Mouse (Mus musculus) heart, embryonic 10.5 days (tissue): ENCODE measurements around the gene Ovca2. TPM values are rescaled to one million over a fixed set of nuclear protein-coding genes. Genes with fewer than 3 reads are reported as not detected.

Source experiments
- DNase-seq: peaks from one replicate; pipeline ENCODE4 v3.0.0-alpha.2; 2017; ENCODE audit warnings: low spot score
- H3K27ac ChIP-seq: fragments of 300-500 bp; sonication (generic); 2 replicates; pipeline ENCODE4 v1.5.1; 2016; ENCODE audit warnings: mild to moderate bottlenecking
- H3K27me3 ChIP-seq: fragments of 300-500 bp; sonication (generic); 2 replicates; pipeline ENCODE4 v1.6.1; 2016; ENCODE audit warnings: mild to moderate bottlenecking; ENCODE audit not compliant: poor library complexity, insufficient read depth, severe bottlenecking
- H3K36me3 ChIP-seq: fragments of 300-500 bp; sonication (generic); 2 replicates; pipeline ENCODE4 v1.6.1; 2016; ENCODE audit warnings: mild to moderate bottlenecking, moderate library complexity
- H3K4me1 ChIP-seq: fragments of 300-500 bp; sonication (generic); 2 replicates; pipeline ENCODE4 v1.6.1; 2016; ENCODE audit warnings: mild to moderate bottlenecking
- H3K4me3 ChIP-seq: fragments of 300-500 bp; sonication (generic); 2 replicates; pipeline ENCODE4 v1.5.1; 2016; ENCODE audit warnings: mild to moderate bottlenecking, moderate library complexity
- H3K9me3 ChIP-seq: fragments of 300-500 bp; sonication (generic); 2 replicates; pipeline ENCODE4 v1.6.1; 2016; ENCODE audit warnings: mild to moderate bottlenecking, moderate library complexity
- WGBS: fragments of 180-500 bp; shearing (Covaris S2); methylation state at CpG from one replicate; pipeline ENCODE4 v1.1.7; 2016; 5-methylcytosine and 5-hydroxymethylcytosine counted together
- polyA plus RNA-seq: library from polyadenylated mRNA; unstranded; fragments of >200 nt; fragmentation: Nextera tagmentation; extraction: Ambion mirVana; gene quantifications from 2 replicates; pipeline ENCODE4 v1.2.1, GENCODE M21; 2016

The Ovca2 gene
- polyA plus RNA-seq, 1 experiment from 2014 or later = 29.0 TPM

DNA sequence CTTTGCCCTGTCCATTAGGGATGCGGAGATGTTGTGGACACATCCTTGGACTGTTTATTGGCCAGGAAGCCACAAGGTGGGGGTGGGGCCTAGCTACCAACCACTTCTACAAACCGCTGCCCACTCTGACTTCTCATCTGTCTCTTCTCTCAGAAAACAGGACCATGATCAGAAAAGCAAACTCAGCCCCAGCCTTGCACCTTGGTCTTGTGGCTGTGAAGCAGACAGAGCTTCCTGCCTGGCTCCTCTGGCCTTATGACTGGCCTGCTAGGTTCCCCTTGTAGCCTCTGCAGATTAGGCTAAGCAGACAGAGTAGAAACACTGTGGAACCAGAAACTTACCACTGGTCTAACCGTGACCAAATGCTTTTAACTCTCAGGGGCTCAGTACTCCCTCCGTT, 30.7 kb upstream of the Ovca2 start:
- H3K27ac ChIP-seq = peak overlapping the region; percentile 67
- no peak overlapping the region for H3K4me3 ChIP-seq
- 63% methylated on average over 4 of the region's 4 CpGs for WGBS
- H3K9me3 ChIP-seq = no peaks in the 10 kb centered on the region
- H3K27me3 ChIP-seq = peaks cover 9% of the 10 kb centered on the region; the same call in 1 of the 2 replicates
- no peaks in the 10 kb centered on the region for H3K36me3 ChIP-seq
- DNase-seq = no peak
- peaks cover 86% of the 10 kb centered on the region for H3K4me1 ChIP-seq

DNA sequence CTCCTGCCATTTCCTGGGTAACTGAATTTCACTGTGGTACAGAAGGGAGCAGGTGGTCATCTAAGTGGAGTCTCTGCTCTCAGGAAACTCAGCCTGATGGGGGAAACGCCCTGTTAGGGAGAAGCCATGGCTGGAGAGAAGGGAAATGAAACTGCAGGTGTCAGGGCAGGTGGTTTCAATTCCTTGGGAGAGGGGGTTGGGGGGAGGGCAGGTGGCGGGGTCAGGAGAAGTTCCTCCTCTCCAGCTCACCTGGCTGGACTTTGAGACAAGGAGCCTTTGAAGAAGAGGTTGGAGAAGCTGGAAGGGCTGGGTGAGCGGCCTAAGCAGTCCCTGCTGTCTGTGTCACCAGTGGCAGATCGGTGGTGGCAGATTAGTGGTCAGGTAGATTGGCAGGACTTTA, 27.7 kb upstream of the Ovca2 start:
- Histone ChIP-seq H3K9me3 (no peaks in the 10 kb centered on the region), H3K4me3 (no peak overlapping the region), H3K27ac (no peak overlapping the region), H3K36me3 (no peaks in the 10 kb centered on the region), H3K4me1 (peaks cover 86% of the 10 kb centered on the region), H3K27me3 (0 out of 2 replicates have a peak, but pooled peaks cover 2% of the 10 kb centered on the region)
- 77% methylated on average over 4 of the region's 4 CpGs for WGBS
- DNase-seq = no peak

DNA sequence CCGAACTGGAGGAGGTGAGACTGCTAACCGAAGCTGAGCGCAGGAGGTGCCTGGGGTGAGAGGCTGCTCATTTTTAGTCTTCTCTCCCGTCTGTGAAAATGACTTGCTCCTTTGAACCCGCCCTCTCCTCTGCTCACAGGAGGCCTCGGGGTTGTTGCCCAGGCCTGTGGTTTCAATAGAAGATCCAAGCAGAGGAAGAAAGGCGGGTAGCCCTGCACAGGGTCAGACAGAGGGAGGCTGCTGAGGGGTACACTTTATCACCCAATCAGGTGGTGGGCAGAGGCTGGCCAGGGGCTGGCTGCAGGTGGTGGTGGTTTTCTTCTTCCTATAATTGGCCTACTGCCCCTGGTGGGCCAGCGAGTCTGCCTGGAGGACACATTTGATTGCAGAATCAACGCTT, 25.8 kb upstream of the Ovca2 start:
- H3K27ac ChIP-seq = peak overlapping the region; percentile 75
- H3K4me1 ChIP-seq = peaks cover 78% of the 10 kb centered on the region
- peaks cover 3% of the 10 kb centered on the region; the same call in 1 of the 2 replicates for H3K36me3 ChIP-seq
- no peak overlapping the region; the same call in 1 of the 2 replicates for H3K4me3 ChIP-seq
- no peak for DNase-seq
- 0 out of 2 replicates have a peak, but pooled peaks cover 2% of the 10 kb centered on the region for H3K27me3 ChIP-seq
- WGBS = 51% methylated on average over 9 of the region's 9 CpGs
- no peaks in the 10 kb centered on the region for H3K9me3 ChIP-seq

DNA sequence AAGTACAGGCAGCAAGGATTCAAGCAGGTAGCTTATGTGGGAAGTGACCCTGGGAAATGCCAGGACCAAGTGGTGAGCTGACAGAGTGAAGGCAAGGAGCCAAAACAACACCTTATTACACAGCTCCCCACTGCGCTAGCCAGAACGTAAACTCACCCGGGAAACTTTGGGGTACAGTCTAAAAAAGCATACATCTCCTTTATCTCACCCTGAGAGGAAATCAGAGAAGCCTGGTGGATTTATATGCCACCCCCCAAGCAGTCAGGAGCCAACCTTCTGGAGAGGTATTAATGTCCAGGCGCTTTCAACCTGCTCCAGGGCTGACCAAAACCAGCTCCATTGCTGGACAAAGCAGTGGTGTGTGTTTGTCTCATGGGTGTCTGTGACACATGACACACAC, 25.3 kb upstream of the Ovca2 start:
- Histone ChIP-seq H3K27me3 (peaks cover 6% of the 10 kb centered on the region; the same call in 1 of the 2 replicates), H3K27ac (0 out of 2 replicates have a peak overlapping the region, but pooled peaks have one; percentile 33), H3K4me1 (peaks cover 73% of the 10 kb centered on the region), H3K4me3 (no peak overlapping the region), H3K36me3 (peaks cover 3% of the 10 kb centered on the region; the same call in 1 of the 2 replicates), H3K9me3 (no peaks in the 10 kb centered on the region)
- 86% methylated on average over 4 of the region's 4 CpGs for WGBS
- DNase-seq = no peak

DNA sequence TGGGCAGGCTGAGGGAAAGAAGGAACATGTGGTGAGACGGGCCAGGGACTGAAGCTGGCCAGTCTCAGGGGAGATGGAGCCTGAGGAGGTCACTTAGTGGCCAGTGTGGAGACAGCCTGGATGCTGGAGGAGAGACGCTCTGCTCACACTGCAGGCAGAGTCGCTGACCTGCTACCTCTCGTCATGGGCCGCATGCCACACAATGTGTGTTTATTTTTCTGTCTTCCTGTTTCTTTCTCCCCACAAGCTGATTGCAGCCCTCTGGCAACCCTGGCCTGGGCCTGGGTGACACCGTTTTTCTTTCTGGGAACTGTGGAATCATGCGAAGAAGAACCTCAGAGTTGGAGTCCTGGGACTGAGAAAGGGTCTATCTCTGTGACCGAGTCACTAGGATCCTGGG, 23.1 kb upstream of the Ovca2 start:
- Histone ChIP-seq H3K9me3 (no peaks in the 10 kb centered on the region), H3K4me1 (peaks cover 63% of the 10 kb centered on the region), H3K36me3 (peaks cover 3% of the 10 kb centered on the region; the same call in 1 of the 2 replicates), H3K27me3 (peaks cover 26% of the 10 kb centered on the region; the same call in 1 of the 2 replicates), H3K27ac (no peak overlapping the region), H3K4me3 (no peak overlapping the region)
- DNase-seq = no peak
- WGBS = 47% methylated on average over 8 of the region's 8 CpGs

DNA sequence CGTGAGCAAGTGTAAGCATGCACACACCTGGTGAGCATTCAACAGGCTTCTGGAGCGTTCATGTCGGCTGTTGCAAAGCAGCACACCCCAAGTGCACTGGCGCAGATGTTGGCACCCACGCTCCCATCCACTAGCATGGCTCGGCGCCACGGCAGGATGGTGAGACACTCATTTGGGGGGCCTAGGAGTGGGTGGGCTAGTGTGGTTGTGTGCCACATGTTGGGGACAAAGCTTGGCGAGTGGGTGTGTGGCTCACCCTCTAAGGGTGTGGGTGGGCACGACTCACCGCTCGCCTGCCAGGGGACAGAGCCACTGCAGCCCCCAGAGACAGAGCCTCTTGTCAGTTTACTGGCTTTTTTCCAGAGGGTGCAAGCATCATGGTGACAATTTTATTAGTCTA, 22.3 kb upstream of the Ovca2 start:
- H3K27ac ChIP-seq = no peak overlapping the region

DNA sequence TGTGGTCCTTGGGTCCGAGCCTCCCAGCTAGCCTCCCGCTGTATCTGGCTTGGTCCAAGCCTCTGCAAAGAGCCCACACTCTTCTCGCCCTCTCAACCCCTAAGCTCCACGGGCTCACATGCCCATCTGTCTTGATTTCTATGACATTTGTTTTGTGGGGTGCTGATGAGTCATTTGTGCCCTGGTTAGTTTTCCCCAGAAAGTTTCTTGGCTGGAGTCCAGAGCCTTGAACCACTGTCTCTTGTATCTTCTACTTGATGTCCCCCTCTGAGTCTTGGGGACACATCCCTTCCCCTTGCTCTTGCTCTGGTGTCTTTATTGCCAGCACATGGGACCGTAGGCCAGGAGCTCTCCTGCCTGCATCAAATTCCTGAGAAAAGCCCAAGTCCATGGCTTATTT, 21.3 kb upstream of the Ovca2 start:
- H3K27ac ChIP-seq = no peak overlapping the region
- 79% methylated on average over 5 of the region's 5 CpGs for WGBS
- H3K4me1 ChIP-seq = peaks cover 63% of the 10 kb centered on the region
- DNase-seq = no peak
- H3K4me3 ChIP-seq = no peak overlapping the region
- peaks cover 43% of the 10 kb centered on the region for H3K27me3 ChIP-seq
- H3K36me3 ChIP-seq = peaks cover 3% of the 10 kb centered on the region; the same call in 1 of the 2 replicates
- H3K9me3 ChIP-seq = no peaks in the 10 kb centered on the region

More for the DNA sequence above, 22.3 kb upstream of the Ovca2 start:
- no peak for DNase-seq
- no peak overlapping the region for H3K4me3 ChIP-seq
- H3K36me3 ChIP-seq = peaks cover 3% of the 10 kb centered on the region; the same call in 1 of the 2 replicates
- WGBS = 91% methylated on average over 12 of the region's 12 CpGs
- H3K9me3 ChIP-seq = no peaks in the 10 kb centered on the region
- peaks cover 63% of the 10 kb centered on the region for H3K4me1 ChIP-seq
- H3K27me3 ChIP-seq = peaks cover 34% of the 10 kb centered on the region

DNA sequence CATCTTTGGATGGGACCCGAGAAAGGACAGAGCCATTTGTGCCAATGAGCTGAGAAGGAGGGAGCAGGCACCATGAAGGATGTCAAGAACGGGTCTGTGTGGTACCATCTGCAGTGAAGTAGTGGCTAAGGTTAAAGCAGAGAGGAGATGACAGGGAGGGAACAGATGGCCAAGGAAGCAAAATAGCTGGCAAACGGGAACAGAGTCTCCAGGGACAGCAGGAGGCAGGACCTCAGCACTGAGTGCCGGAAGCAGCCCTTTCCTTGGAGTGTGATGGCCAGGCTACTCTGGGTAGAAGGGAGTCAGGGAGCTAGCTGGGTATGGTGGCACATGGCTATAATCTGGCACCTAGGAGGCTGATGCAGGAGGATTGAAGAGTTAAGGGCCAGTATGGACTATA, 20.2 kb upstream of the Ovca2 start:
- Histone ChIP-seq H3K4me3 (no peak overlapping the region), H3K4me1 (peaks cover 63% of the 10 kb centered on the region), H3K9me3 (no peaks in the 10 kb centered on the region), H3K36me3 (peaks cover 3% of the 10 kb centered on the region; the same call in 1 of the 2 replicates), H3K27ac (no peak overlapping the region), H3K27me3 (peaks cover 53% of the 10 kb centered on the region)
- 70% methylated on average over 4 of the region's 4 CpGs for WGBS
- DNase-seq = no peak

DNA sequence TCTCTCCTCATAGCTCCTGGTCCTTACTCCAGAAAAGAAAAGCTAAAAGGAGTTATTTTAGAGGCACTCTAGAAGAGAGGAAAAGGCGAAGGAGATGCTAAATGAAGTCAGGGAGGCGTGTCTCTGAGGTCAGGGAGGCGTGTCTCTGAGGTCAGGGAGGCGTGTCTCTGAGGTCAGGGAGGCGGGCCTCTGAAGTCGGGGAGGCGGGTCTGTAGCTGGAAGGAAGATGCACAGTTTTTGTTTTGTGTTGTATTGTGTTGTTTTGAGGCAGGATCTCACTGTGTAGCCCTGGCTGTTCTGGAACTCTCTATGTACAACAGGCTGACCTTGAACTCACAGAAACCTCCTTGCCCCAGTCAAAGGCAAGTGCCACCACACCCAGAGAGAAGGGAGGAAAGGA, 19.3 kb upstream of the Ovca2 start:
- H3K36me3 ChIP-seq = peaks cover 3% of the 10 kb centered on the region; the same call in 1 of the 2 replicates
- 28% methylated on average over 7 of the region's 7 CpGs for WGBS
- no peak overlapping the region for H3K4me3 ChIP-seq
- H3K27me3 ChIP-seq = peaks cover 61% of the 10 kb centered on the region
- H3K4me1 ChIP-seq = peaks cover 63% of the 10 kb centered on the region
- H3K27ac ChIP-seq = no peak overlapping the region
- no peak for DNase-seq
- H3K9me3 ChIP-seq = no peaks in the 10 kb centered on the region

DNA sequence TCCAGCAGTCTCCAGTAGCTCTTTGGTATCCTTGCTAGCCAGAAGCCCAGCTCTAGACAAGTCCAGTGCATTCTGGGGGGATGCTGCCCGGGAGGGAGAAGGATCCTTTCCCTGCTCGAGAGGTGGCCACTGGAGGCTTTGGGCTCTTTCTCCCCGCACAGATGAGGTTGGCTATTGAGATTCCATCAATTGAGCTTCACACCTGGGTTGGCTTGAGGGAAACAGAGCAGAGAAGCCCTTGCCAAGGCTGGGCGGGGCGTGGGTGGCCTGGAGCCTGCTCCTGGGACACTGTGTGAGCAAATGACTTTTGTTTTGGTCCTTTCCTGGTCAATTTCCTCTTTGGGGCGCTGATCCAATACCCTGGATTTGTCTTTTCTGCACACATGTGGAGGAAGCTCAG, 17.5 kb upstream of the Ovca2 start:
- 49% methylated on average over 6 of the region's 6 CpGs for WGBS
- H3K27ac ChIP-seq = no peak overlapping the region
- H3K4me1 ChIP-seq = peaks cover 56% of the 10 kb centered on the region
- H3K9me3 ChIP-seq = no peaks in the 10 kb centered on the region
- no peak overlapping the region for H3K4me3 ChIP-seq
- H3K27me3 ChIP-seq = peaks cover 79% of the 10 kb centered on the region
- H3K36me3 ChIP-seq = peaks cover 3% of the 10 kb centered on the region; the same call in 1 of the 2 replicates
- DNase-seq = no peak

DNA sequence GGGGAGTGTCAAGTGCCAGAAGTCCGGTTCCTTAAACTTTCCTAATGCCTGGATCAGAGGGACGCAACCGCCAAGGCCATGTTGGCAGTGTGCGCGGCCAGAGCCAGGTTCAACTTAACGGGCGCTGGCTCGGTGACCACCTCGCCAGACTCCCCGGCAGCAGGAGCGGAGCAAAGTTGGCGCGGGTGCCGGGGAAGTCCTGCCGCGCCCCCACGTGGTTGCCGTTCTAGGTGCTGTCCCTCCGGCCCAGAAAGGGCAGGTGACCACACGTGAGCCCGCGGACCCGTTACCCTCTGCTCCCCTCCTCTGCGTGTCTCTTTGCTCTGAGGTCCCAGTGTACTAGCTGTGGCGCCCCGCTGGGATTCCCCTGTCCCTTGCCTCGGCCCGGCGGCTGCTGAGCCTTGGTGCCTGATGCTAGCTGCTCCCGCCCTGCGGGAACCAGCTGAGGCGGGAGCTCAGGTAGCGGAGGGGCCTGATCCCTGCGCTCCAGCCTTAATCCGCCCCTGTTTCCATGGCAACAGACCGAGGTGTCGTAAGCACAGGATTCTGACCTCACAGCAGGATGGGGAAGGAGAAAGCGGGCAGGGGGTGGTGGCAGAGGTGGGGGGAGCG, 16.3 kb upstream of the Ovca2 start:
- peak overlapping the region; percentile 87 for H3K27ac ChIP-seq
- H3K4me3 ChIP-seq = peak overlapping the region; percentile 76
- DNase-seq = no peak
- H3K27me3 ChIP-seq = peaks cover 84% of the 10 kb centered on the region
- no peaks in the 10 kb centered on the region for H3K36me3 ChIP-seq
- whole genome bisulfite sequencing = under 1% methylated on average over 39 of the region's 39 CpGs
- peaks cover 56% of the 10 kb centered on the region for H3K4me1 ChIP-seq
- no peaks in the 10 kb centered on the region for H3K9me3 ChIP-seq

DNA sequence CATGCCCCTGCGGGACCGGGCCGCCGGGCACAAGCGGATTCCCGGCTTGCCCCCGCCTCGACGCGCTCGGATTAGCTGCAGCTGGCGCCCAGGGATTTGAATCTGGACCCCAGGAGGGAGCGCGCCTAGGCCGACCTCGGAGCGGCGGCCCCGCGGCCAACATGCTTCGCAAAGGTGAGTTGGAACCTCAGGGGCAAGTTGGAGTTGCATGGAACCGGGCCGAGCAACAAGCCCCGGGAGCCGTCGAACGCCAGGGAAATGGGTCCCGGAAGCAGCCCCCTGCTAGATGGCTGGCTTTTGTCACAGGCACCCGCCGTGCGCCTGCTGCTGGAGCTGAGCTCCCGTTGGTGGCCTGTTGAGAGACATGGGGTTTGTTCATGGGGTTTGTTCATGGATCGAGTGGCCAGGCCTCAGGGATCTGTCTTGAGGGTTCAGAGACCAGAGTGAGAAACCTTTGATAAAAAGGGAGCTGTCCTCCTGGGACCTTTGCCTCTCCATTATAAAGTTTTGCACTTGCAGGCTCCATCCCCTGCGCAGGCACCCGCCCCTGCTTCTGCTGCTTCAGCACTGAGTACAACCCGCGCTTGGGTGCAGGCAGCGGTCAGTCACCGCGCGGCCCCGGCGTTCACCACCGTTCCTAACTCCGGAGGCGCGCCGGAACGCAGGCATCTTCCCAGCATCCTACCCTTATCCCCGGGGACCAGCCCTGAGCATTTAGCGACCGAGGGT, 15.7 kb upstream of the Ovca2 start:
- no peak for DNase-seq
- H3K27ac ChIP-seq = peak overlapping the region; percentile 87
- under 1% methylated on average over 52 of the region's 52 CpGs for WGBS

More for the DNA sequence above, 15.7 kb upstream of the Ovca2 start:
- Histone ChIP-seq H3K4me3 (peak overlapping the region; percentile 76), H3K9me3 (no peaks in the 10 kb centered on the region), H3K27me3 (peaks cover 82% of the 10 kb centered on the region), H3K4me1 (peaks cover 60% of the 10 kb centered on the region), H3K36me3 (no peaks in the 10 kb centered on the region)
